Mouse (Mus musculus) cortical plate, adult 2 months (tissue): Measurements from ENCODE around the gene Pigg. TPM values are rescaled to one million over a fixed set of nuclear protein-coding genes. Genes with fewer than 3 reads are reported as not detected.

Experiments used
- H3K27ac ChIP-seq: fragments of 200-500 bp; 2 replicates; pipeline ENCODE4 v1.5.1; 2012; ENCODE audit warnings: low read length, control low read depth, inconsistent platforms; ENCODE audit not compliant: insufficient read depth
- H3K4me1 ChIP-seq: fragments of 200-500 bp; 2 replicates; pipeline ENCODE4 v1.6.1; 2011; ENCODE audit warnings: low read length; ENCODE audit not compliant: control insufficient read depth, insufficient read depth
- H3K4me3 ChIP-seq: fragments of 200-500 bp; 2 replicates; pipeline ENCODE4 v1.5.1; 2011; ENCODE audit warnings: mild to moderate bottlenecking, low read length, control low read depth; ENCODE audit not compliant: insufficient read depth
- CTCF ChIP-seq: fragments of 200-500 bp; IDR thresholded peaks from 2 replicates; pipeline ENCODE4 v1.5.1; 2011; ENCODE audit warnings: mild to moderate bottlenecking, control low read depth, low read length; ENCODE audit not compliant: insufficient read depth; ENCODE audit errors: extremely low read depth
- POLR2A ChIP-seq: fragments of 200-500 bp; IDR thresholded peaks from 2 replicates; pipeline ENCODE4 v1.6.1; 2011; ENCODE audit warnings: mild to moderate bottlenecking, low read length, control low read depth; ENCODE audit not compliant: insufficient read depth; ENCODE audit errors: extremely low read depth
- polyA plus RNA-seq: library from polyadenylated mRNA; depleted of rRNA; stranded (reverse); fragments of >200 nt; gene quantifications from 2 replicates; pipeline ENCODE4 v1.2.3, GENCODE M21; 2012

Gene Pigg
- polyA plus RNA-seq, 1 experiment, result 8.7 TPM

GRCm38 (mm10) chr5:108349511-108350148 lies 37.2 kb downstream of the Pigg start:
- TF ChIP-seq POLR2A (no peak), CTCF (no peak)
- no peak overlapping the region for H3K4me3 ChIP-seq
- no peaks in the 10 kb centered on the region for H3K4me1 ChIP-seq
- H3K27ac ChIP-seq, result no peak overlapping the region

GRCm38 (mm10) chr5:108354056-108354455 lies 41.6 kb downstream of the Pigg start:
- H3K4me1 ChIP-seq, result peaks cover 2% of the 10 kb centered on the region
- no peak overlapping the region for H3K4me3 ChIP-seq
- no peak overlapping the region for H3K27ac ChIP-seq
- no peak for TF ChIP-seq CTCF
- no peak for TF ChIP-seq POLR2A

GRCm38 (mm10) chr5:108357862-108358261 lies 45.5 kb downstream of the Pigg start:
- Histone ChIP-seq H3K27ac (no peak overlapping the region), H3K4me3 (no peak overlapping the region), H3K4me1 (peaks cover 5% of the 10 kb centered on the region)
- TF ChIP-seq CTCF (no peak), POLR2A (no peak)

GRCm38 (mm10) chr5:108359491-108359890 lies 47.1 kb downstream of the Pigg start:
- H3K27ac ChIP-seq, result peak overlapping the region; percentile 55
- H3K4me1 ChIP-seq, result peaks cover 6% of the 10 kb centered on the region
- no peak overlapping the region for H3K4me3 ChIP-seq
- TF ChIP-seq CTCF (no peak), POLR2A (no peak)

GRCm38 (mm10) chr5:108360211-108360610 lies 47.8 kb downstream of the Pigg start:
- Histone ChIP-seq H3K4me3 (no peak overlapping the region), H3K27ac (no peak overlapping the region), H3K4me1 (peaks cover 13% of the 10 kb centered on the region)
- no peak for TF ChIP-seq CTCF
- TF ChIP-seq POLR2A, result no peak

- TF ChIP-seq POLR2A (no peak), CTCF (0 out of 2 replicates have a peak, but pooled peaks have one; percentile 21)
- H3K4me3 ChIP-seq, result no peak overlapping the region
- no peak overlapping the region for H3K27ac ChIP-seq
- peaks cover 17% of the 10 kb centered on the region for H3K4me1 ChIP-seq
These were observed 49.9 kb downstream of the Pigg start for GRCm38 (mm10) chr5:108362330-108362729.

- H3K4me1 ChIP-seq, result peaks cover 12% of the 10 kb centered on the region
- TF ChIP-seq CTCF, result no peak
- no peak for TF ChIP-seq POLR2A
- peak overlapping the region; percentile 99 for H3K27ac ChIP-seq
- H3K4me3 ChIP-seq, result peak overlapping the region; percentile 97
These were observed 54.0 kb downstream of the Pigg start for GRCm38 (mm10) chr5:108366328-108366983.

- peak overlapping the region; percentile 97 for H3K4me3 ChIP-seq
- no peak for TF ChIP-seq CTCF
- TF ChIP-seq POLR2A, result no peak
- peaks cover 12% of the 10 kb centered on the region for H3K4me1 ChIP-seq
- H3K27ac ChIP-seq, result peak overlapping the region; percentile 99
These were observed 54.8 kb downstream of the Pigg start for GRCm38 (mm10) chr5:108366984-108367841.

GRCm38 (mm10) chr5:108367871-108368332 lies 55.5 kb downstream of the Pigg start, which contains the start of gene Gm42517:
TSS of gene Gm42517 (minus strand) at chr5:108367922.
- Histone ChIP-seq H3K4me1 (peaks cover 12% of the 10 kb centered on the region), H3K4me3 (peak within 1 kb of the TSS; percentile 97), H3K27ac (peak within 1 kb of the TSS; percentile 99)
- no peak for TF ChIP-seq POLR2A
- TF ChIP-seq CTCF, result no peak
